In the genomic region with DNA sequence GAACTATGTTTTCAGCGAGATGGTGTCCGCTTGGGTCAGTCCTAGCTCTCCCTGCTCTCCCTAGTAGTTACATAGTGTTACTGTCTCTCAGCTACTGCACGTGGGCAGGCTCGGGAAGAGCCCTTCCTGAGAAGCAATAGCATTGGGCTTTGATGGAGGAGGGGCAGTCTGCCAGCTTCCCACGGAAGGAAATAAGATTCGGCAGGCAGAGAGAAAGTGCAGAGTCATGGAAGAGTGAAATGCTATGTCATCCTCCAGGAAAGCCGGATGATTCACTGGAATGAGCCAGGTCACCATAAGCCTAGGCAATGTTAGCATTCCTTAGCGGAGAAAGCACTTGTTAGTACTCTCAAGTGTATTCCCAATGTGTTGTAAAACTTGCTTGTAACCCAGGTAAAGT, we compare ENCODE assay signal across 8 mouse cellular contexts. TPM values are rescaled to one million over a fixed set of nuclear protein-coding genes. Genes with fewer than 3 reads are reported as not detected.
A peak's percentile ranks its signal among the peaks of the same experiment; 100 is the strongest.
DNase-seq lines count a peak whose midpoint lies in the region; ATAC-seq lines count a peak whose summit lies in the region.

No protein-coding gene starts in this region.

- no peaks in the 10 kb centered on the region for H3K4me1 ChIP-seq in midbrain, embryonic 13.5 days (replicated peaks)
- no peaks in the 10 kb centered on the region for H3K4me1 ChIP-seq in midbrain, embryonic 11.5 days (ENCODE audit: control insufficient read depth, insufficient read depth, low read length)

- no peak overlapping the region for H3K4me3 ChIP-seq in midbrain, embryonic 13.5 days (replicated peaks)
- H3K4me3 ChIP-seq in midbrain, embryonic 11.5 days (ENCODE audit: low read depth, low read length) = no peak overlapping the region

- peaks cover 8% of the 10 kb centered on the region for H3K27me3 ChIP-seq in midbrain, embryonic 13.5 days
- H3K27me3 ChIP-seq in midbrain, embryonic 11.5 days (ENCODE audit: control insufficient read depth, insufficient read depth, low read length) = no peaks in the 10 kb centered on the region

- H3K4me2 ChIP-seq in midbrain, embryonic 13.5 days (replicated peaks) = no peak overlapping the region
- no peak overlapping the region for H3K4me2 ChIP-seq in midbrain, embryonic 11.5 days

- H3K27ac ChIP-seq in midbrain, embryonic 13.5 days = no peak overlapping the region
- no peak overlapping the region for H3K27ac ChIP-seq in midbrain, embryonic 11.5 days (ENCODE audit: low read depth, low read length)

- no peaks in the 10 kb centered on the region for H3K9me3 ChIP-seq in midbrain, embryonic 13.5 days
- H3K9me3 ChIP-seq in midbrain, embryonic 11.5 days (ENCODE audit: control insufficient read depth, low read length) = no peaks in the 10 kb centered on the region

- ATAC-seq in midbrain, embryonic 13.5 days = 0 out of 2 replicates have a peak, but pooled peaks have one; percentile 25
- no peak for ATAC-seq in midbrain, embryonic 11.5 days (ENCODE audit: low FRiP score)
- no peak for ATAC-seq in cerebellum, adult (ENCODE audit: insufficient number of reproducible peaks, low FRiP score, low TSS enrichment)

- no peaks in the 10 kb centered on the region for H3K36me3 ChIP-seq in midbrain, embryonic 13.5 days
- no peaks in the 10 kb centered on the region for H3K36me3 ChIP-seq in midbrain, embryonic 11.5 days (ENCODE audit: control insufficient read depth, insufficient read depth, low read length)

- DNase-seq in cerebellum, postnatal 10 days = peak; percentile 53 to 56
- no peak for DNase-seq in cerebellum, postnatal 4 days (ENCODE audit: low spot score in 2 of 2)
- DNase-seq in midbrain, embryonic 11.5 days (ENCODE audit: low spot score, missing footprints) = no peak
- peak; percentile 48 to 58 for DNase-seq in frontal cortex, postnatal 36 days (ENCODE audit: low spot score in 2 of 2)
- peak; percentile 58 to 64 for DNase-seq in kidney, postnatal 36 days
- peak; percentile 26 to 34 for DNase-seq in lung, postnatal 4 days

- H3K9ac ChIP-seq in midbrain, embryonic 13.5 days (replicated peaks) = no peak overlapping the region
- H3K9ac ChIP-seq in midbrain, embryonic 11.5 days (ENCODE audit: low read length) = no peak overlapping the region

- 55% methylated on average over 8 of the region's 8 CpGs for WGBS in midbrain, embryonic 13.5 days
- WGBS in midbrain, embryonic 11.5 days = 61% methylated on average over 8 of the region's 8 CpGs

RNA-seq across cellular contexts. Expression of gene Ptger4, which starts 8.5 kb away (rescaled TPM):
- polyA plus RNA-seq in midbrain, embryonic 13.5 days (2015; fragmentation: Nextera tagmentation; extraction: Ambion mirVana) = 0.54 and 0.90 TPM in 2 replicates
- polyA plus RNA-seq in midbrain, embryonic 11.5 days (2014; fragmentation: Nextera tagmentation; extraction: Ambion mirVana) = 0.38 and 0.81 TPM in 2 replicates

RNA-seq across cellular contexts. Expression of gene Ttc33, which starts 50.2 kb away (rescaled TPM):
- 57.2 and 59.7 TPM in 2 replicates for polyA plus RNA-seq in midbrain, embryonic 13.5 days (2015; fragmentation: Nextera tagmentation; extraction: Ambion mirVana)
- polyA plus RNA-seq in midbrain, embryonic 11.5 days (2014; fragmentation: Nextera tagmentation; extraction: Ambion mirVana) = 53.6 and 55.0 TPM in 2 replicates

Comparison
In these comparisons a context has a peak if more than half of its experiments do, and no peak if none do; other contexts are left out.
1. DNase-seq: peak in cerebellum, postnatal 10 days (2 of 2), frontal cortex, postnatal 36 days (2 of 2), kidney, postnatal 36 days (2 of 2) and lung, postnatal 4 days (2 of 2); none in cerebellum, postnatal 4 days (0 of 2) and midbrain, embryonic 11.5 days (single experiment).